Mouse (Mus musculus): Measurements from ENCODE around the gene Fam163a.

Gene Fam163a

DNA sequence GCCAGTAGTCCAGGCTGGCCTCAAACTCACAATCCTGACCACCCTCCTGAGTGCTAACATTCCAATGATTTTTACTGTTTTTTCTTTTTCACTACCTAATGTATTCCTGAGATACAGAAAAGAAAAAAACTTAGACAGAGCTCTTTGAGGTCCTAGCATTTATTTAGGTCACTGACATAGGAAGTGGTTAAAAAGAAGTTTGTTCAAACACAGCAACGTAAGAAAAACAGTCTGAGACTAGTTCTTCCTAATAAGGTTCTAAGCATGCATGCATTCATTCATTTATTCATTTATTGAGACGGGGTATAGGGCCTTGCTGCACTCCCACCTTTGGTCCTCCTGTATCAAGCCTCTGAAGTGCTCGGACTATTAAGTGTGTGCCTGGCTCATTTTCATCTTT lies 177.0 kb downstream of the Fam163a start:
- DNase-seq (ENCODE audit: low spot score), result no peak
